Mouse (Mus musculus) liver, embryonic 11.5 days (tissue): ENCODE results near the gene Car10. TPM values are rescaled to one million over a fixed set of nuclear protein-coding genes. Genes with fewer than 3 reads are reported as not detected.

Experiments used
- ATAC-seq: fragments of 200-750 bp; cut with Nextera tagmentation; replicated peaks from 2 replicates; pipeline ENCODE4 v1.8.0; 2017; ENCODE audit warnings: moderate number of reproducible peaks, mild to moderate bottlenecking, moderate TSS enrichment, moderate library complexity; ENCODE audit not compliant: low FRiP score
- DNase-seq: peaks from one replicate; pipeline ENCODE4 v3.0.0-alpha.2; 2017; ENCODE audit warnings: low spot score
- H3K27ac ChIP-seq: fragments of 300-500 bp; sonication (generic); 2 replicates; pipeline ENCODE4 v1.5.1; 2014; ENCODE audit warnings: mild to moderate bottlenecking, low read depth, low read length, control low read depth
- H3K27me3 ChIP-seq: fragments of 300-500 bp; sonication (generic); replicated peaks from 2 replicates; pipeline ENCODE4 v1.6.1; 2014; ENCODE audit warnings: low read length, mixed read lengths; ENCODE audit not compliant: control insufficient read depth, insufficient read depth
- H3K36me3 ChIP-seq: fragments of 300-500 bp; sonication (generic); 2 replicates; pipeline ENCODE4 v1.6.1; 2014; ENCODE audit warnings: mild to moderate bottlenecking, low read length, moderate library complexity, mixed read lengths; ENCODE audit not compliant: control insufficient read depth, insufficient read depth
- H3K4me1 ChIP-seq: fragments of 300-500 bp; sonication (generic); replicated peaks from 2 replicates; pipeline ENCODE4 v1.6.1; 2014; ENCODE audit warnings: low read length, mixed read lengths; ENCODE audit not compliant: control insufficient read depth, insufficient read depth
- H3K4me2 ChIP-seq: fragments of 300-500 bp; sonication (generic); 2 replicates; pipeline ENCODE4 v1.6.1; 2014; ENCODE audit warnings: mild to moderate bottlenecking, control low read depth, moderate library complexity
- H3K4me3 ChIP-seq: fragments of 300-500 bp; sonication (generic); 2 replicates; pipeline ENCODE4 v1.5.1; 2014; ENCODE audit warnings: low read depth, low read length, control low read depth
- H3K9ac ChIP-seq: fragments of 300-500 bp; sonication (generic); 2 replicates; pipeline ENCODE4 v1.6.1; 2014; ENCODE audit warnings: low read depth, low read length, control low read depth
- H3K9me3 ChIP-seq: fragments of 300-500 bp; sonication (generic); 2 replicates; pipeline ENCODE4 v1.6.1; 2016; ENCODE audit warnings: low read length, inconsistent platforms, mixed read lengths; ENCODE audit not compliant: control insufficient read depth
- WGBS: fragments of 180-500 bp; shearing (Covaris S2); extraction: QIAGEN DNeasy Blood & Tissue Kit; methylation state at CpG from one replicate; pipeline ENCODE4 v1.1.7; 2014; 5-methylcytosine and 5-hydroxymethylcytosine counted together
- polyA plus RNA-seq: library from polyadenylated mRNA; unstranded; fragments of >200 nt; fragmentation: Nextera tagmentation; extraction: Ambion mirVana; gene quantifications from 2 replicates; pipeline ENCODE4 v1.2.1, GENCODE M21; 2014

Car10 gene
- polyA plus RNA-seq, 1 experiment from 2014 or later = 0.18 TPM

GRCm38 (mm10) chr11:93200046-93200445 lies 102.2 kb downstream of the Car10 start:
- Histone ChIP-seq H3K9me3 (no peaks in the 10 kb centered on the region), H3K4me1 (no peaks in the 10 kb centered on the region), H3K36me3 (no peaks in the 10 kb centered on the region), H3K27ac (no peak overlapping the region), H3K4me2 (no peak overlapping the region), H3K27me3 (no peaks in the 10 kb centered on the region), H3K4me3 (no peak overlapping the region), H3K9ac (no peak overlapping the region)
- no peak for ATAC-seq
- 94% methylated on average over 3 of the region's 3 CpGs for WGBS
- DNase-seq = no peak

- ATAC-seq (no peak), DNase-seq (no peak)
- Histone ChIP-seq H3K27me3 (no peaks in the 10 kb centered on the region), H3K4me1 (no peaks in the 10 kb centered on the region), H3K9me3 (no peaks in the 10 kb centered on the region), H3K9ac (no peak overlapping the region), H3K36me3 (no peaks in the 10 kb centered on the region), H3K4me2 (no peak overlapping the region), H3K27ac (no peak overlapping the region), H3K4me3 (no peak overlapping the region)
Observed at GRCm38 (mm10) chr11:93217457-93217856, 119.6 kb downstream of the Car10 start.

GRCm38 (mm10) chr11:93230057-93230456 lies 132.2 kb downstream of the Car10 start:
- Histone ChIP-seq H3K4me1 (no peaks in the 10 kb centered on the region), H3K27me3 (no peaks in the 10 kb centered on the region), H3K36me3 (no peaks in the 10 kb centered on the region), H3K4me2 (no peak overlapping the region), H3K9ac (no peak overlapping the region), H3K4me3 (no peak overlapping the region), H3K9me3 (no peaks in the 10 kb centered on the region), H3K27ac (no peak overlapping the region)
- ATAC-seq = no peak
- no peak for DNase-seq

- H3K4me1 ChIP-seq = no peaks in the 10 kb centered on the region
- H3K9ac ChIP-seq = no peak overlapping the region
- no peak overlapping the region for H3K4me3 ChIP-seq
- H3K27ac ChIP-seq = no peak overlapping the region
- no peaks in the 10 kb centered on the region for H3K9me3 ChIP-seq
- WGBS = 80% methylated on average over 6 of the region's 6 CpGs
- ATAC-seq (no peak), DNase-seq (no peak)
- no peak overlapping the region for H3K4me2 ChIP-seq
- no peaks in the 10 kb centered on the region for H3K36me3 ChIP-seq
- H3K27me3 ChIP-seq = no peaks in the 10 kb centered on the region
Observed at GRCm38 (mm10) chr11:93249771-93250265, 152.0 kb downstream of the Car10 start.

- H3K27me3 ChIP-seq = no peaks in the 10 kb centered on the region
- H3K27ac ChIP-seq = no peak overlapping the region
- no peak overlapping the region for H3K4me2 ChIP-seq
- WGBS = 71% methylated on average over 5 of the region's 5 CpGs
- H3K9me3 ChIP-seq = no peaks in the 10 kb centered on the region
- no peaks in the 10 kb centered on the region for H3K4me1 ChIP-seq
- no peaks in the 10 kb centered on the region for H3K36me3 ChIP-seq
- H3K9ac ChIP-seq = no peak overlapping the region
- ATAC-seq (no peak), DNase-seq (no peak)
- no peak overlapping the region for H3K4me3 ChIP-seq
Observed at GRCm38 (mm10) chr11:93251766-93252165, 153.9 kb downstream of the Car10 start.

DNA sequence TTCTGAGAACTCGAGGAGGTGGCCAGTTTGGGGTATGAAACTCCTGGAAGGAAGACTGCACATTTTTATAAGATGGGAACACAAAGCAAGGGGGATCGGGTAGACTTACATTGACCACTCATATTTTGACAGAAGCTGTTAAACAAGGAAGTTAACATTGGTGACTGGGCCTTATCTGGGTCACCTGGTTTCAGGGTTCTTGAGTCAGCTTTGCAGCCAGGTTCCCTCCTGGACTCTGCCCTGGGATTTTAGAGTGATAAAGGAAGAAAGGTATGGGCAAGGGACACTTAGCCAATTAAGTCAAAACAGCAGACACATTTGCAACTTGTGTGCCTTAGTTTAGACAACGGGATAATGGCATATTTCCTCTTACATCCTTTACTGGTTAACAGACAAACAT lies 166.2 kb downstream of the Car10 start:
- no peak overlapping the region for H3K9ac ChIP-seq
- WGBS = 54% methylated on average over 3 of the region's 3 CpGs
- no peak overlapping the region for H3K27ac ChIP-seq
- DNase-seq (no peak), ATAC-seq (no peak)
- H3K4me1 ChIP-seq = no peaks in the 10 kb centered on the region
- no peaks in the 10 kb centered on the region for H3K36me3 ChIP-seq
- H3K4me2 ChIP-seq = no peak overlapping the region
- H3K4me3 ChIP-seq = no peak overlapping the region
- no peaks in the 10 kb centered on the region for H3K9me3 ChIP-seq
- no peaks in the 10 kb centered on the region for H3K27me3 ChIP-seq

GRCm38 (mm10) chr11:93272016-93272415 lies 174.2 kb downstream of the Car10 start:
- Histone ChIP-seq H3K27me3 (no peaks in the 10 kb centered on the region), H3K27ac (no peak overlapping the region), H3K4me2 (no peak overlapping the region), H3K9me3 (no peaks in the 10 kb centered on the region), H3K36me3 (no peaks in the 10 kb centered on the region), H3K9ac (no peak overlapping the region), H3K4me3 (no peak overlapping the region), H3K4me1 (no peaks in the 10 kb centered on the region)
- 81% methylated on average over 6 of the region's 6 CpGs for WGBS
- ATAC-seq = no peak
- DNase-seq = no peak

DNA sequence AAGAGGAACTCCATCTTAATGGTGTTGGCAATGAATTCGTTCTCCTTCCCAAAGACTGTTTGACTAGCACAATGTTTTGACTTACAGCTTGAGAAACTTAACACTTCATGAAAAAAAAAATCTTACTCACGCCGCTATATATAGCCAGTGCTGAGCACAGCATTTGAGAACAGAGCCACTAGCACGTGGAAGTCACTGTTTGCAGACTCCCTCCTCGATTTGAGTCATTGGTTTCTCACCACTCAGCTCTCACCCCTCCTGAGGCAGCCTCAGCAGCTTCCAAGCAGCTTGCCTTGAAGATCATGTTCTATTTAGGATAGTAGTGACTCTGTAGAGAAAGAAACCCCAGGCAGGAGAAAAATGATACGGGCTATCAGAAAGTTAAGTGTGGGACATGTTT lies 176.1 kb downstream of the Car10 start:
- Histone ChIP-seq H3K27me3 (no peaks in the 10 kb centered on the region), H3K4me3 (no peak overlapping the region), H3K9me3 (no peaks in the 10 kb centered on the region), H3K4me1 (no peaks in the 10 kb centered on the region), H3K27ac (no peak overlapping the region), H3K9ac (no peak overlapping the region), H3K36me3 (no peaks in the 10 kb centered on the region), H3K4me2 (no peak overlapping the region)
- no peak for ATAC-seq
- WGBS = 50% methylated on average over 6 of the region's 6 CpGs
- no peak for DNase-seq

DNA sequence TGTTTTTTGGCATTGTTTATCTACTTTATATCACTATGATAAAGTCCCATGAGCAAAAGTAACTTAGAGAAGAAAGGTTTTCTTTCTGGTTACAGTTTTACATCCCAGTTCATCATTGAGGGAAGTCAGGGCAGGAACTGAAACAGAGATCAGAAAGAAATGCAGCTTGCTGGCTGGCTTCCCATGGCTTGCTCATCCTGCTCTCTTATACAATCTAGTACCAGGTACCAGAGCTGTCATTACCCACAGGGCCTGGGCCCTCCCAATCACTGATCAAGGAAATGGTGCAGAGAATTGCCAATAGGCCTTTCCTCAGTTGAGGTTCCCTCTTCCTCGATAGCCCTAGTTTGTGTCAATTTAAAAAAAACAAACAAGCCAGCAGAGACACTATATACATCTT lies 195.8 kb downstream of the Car10 start:
- 77% methylated on average over 1 of the region's 1 CpGs for WGBS
- no peaks in the 10 kb centered on the region for H3K36me3 ChIP-seq
- no peak for ATAC-seq
- no peak overlapping the region for H3K9ac ChIP-seq
- no peak overlapping the region for H3K4me3 ChIP-seq
- H3K4me2 ChIP-seq = no peak overlapping the region
- no peaks in the 10 kb centered on the region for H3K4me1 ChIP-seq
- H3K27me3 ChIP-seq = no peaks in the 10 kb centered on the region
- DNase-seq = no peak
- no peaks in the 10 kb centered on the region; the same call in 1 of the 2 replicates for H3K9me3 ChIP-seq
- H3K27ac ChIP-seq = no peak overlapping the region
